Mouse (Mus musculus) stomach, postnatal 0 days (tissue): Measurements from ENCODE around the gene Klhl26. TPM values are rescaled to one million over a fixed set of nuclear protein-coding genes. Genes with fewer than 3 reads are reported as not detected.

ENCODE experiments used
- ATAC-seq: fragments of 200-750 bp; cut with Nextera tagmentation; 2 replicates; pipeline ENCODE4 v1.8.0; 2017; ENCODE audit not compliant: low FRiP score, low TSS enrichment
- DNase-seq: peaks from one replicate; pipeline ENCODE4 v3.0.0-alpha.2; 2016; ENCODE audit warnings: low spot score
- H3K27ac ChIP-seq: fragments of 300-500 bp; sonication (generic); replicated peaks from 2 replicates; pipeline ENCODE4 v1.5.1; 2014; ENCODE audit warnings: mild to moderate bottlenecking, control low read depth
- H3K27me3 ChIP-seq: fragments of 300-500 bp; sonication (generic); 2 replicates; pipeline ENCODE4 v1.6.1; 2014; ENCODE audit warnings: low read length; ENCODE audit not compliant: control insufficient read depth, insufficient read depth
- H3K36me3 ChIP-seq: fragments of 300-500 bp; sonication (generic); 2 replicates; pipeline ENCODE4 v1.6.1; 2014; ENCODE audit warnings: low read length, mixed read lengths; ENCODE audit not compliant: control insufficient read depth, insufficient read depth
- H3K4me1 ChIP-seq: fragments of 300-500 bp; sonication (generic); replicated peaks from 2 replicates; pipeline ENCODE4 v1.6.1; 2014; ENCODE audit warnings: antibody characterized with exemption; ENCODE audit not compliant: control insufficient read depth, insufficient read depth
- H3K4me2 ChIP-seq: fragments of 300-500 bp; sonication (generic); replicated peaks from 2 replicates; pipeline ENCODE4 v1.6.1; 2014; ENCODE audit warnings: low read depth, mild to moderate bottlenecking, control low read depth, moderate library complexity
- H3K4me3 ChIP-seq: fragments of 300-500 bp; sonication (generic); 2 replicates; pipeline ENCODE4 v1.5.1; 2014; ENCODE audit warnings: low read depth, low read length, control low read depth
- H3K9ac ChIP-seq: fragments of 300-500 bp; sonication (generic); 2 replicates; pipeline ENCODE4 v1.6.1; 2014; ENCODE audit warnings: mild to moderate bottlenecking, low read length, control low read depth, mixed read lengths
- H3K9me3 ChIP-seq: fragments of 300-500 bp; sonication (generic); 2 replicates; pipeline ENCODE4 v1.6.1; 2016; ENCODE audit warnings: low read length; ENCODE audit not compliant: control insufficient read depth
- CTCF ChIP-seq: IDR thresholded peaks from 2 replicates; pipeline ENCODE4 v1.5.1; 2016; ENCODE audit warnings: antibody characterized with exemption, low read depth, mild to moderate bottlenecking, moderate library complexity
- EP300 ChIP-seq: optimal IDR thresholded peaks from 2 replicates; pipeline ENCODE3; 2016; ENCODE audit warnings: antibody characterized with exemption
- WGBS: fragments of 180-500 bp; shearing (Covaris S2); extraction: QIAGEN DNeasy Blood & Tissue Kit; methylation state at CpG from one replicate; pipeline ENCODE4 v1.1.7; 2014; 5-methylcytosine and 5-hydroxymethylcytosine counted together
- polyA plus RNA-seq: library from polyadenylated mRNA; unstranded; fragments of >200 nt; fragmentation: Nextera tagmentation; extraction: Ambion mirVana; gene quantifications from 2 replicates; pipeline ENCODE4 v1.2.1, GENCODE M21; 2015

The Klhl26 gene
- polyA plus RNA-seq, 1 experiment from 2014 or later = 10.4 TPM

DNA sequence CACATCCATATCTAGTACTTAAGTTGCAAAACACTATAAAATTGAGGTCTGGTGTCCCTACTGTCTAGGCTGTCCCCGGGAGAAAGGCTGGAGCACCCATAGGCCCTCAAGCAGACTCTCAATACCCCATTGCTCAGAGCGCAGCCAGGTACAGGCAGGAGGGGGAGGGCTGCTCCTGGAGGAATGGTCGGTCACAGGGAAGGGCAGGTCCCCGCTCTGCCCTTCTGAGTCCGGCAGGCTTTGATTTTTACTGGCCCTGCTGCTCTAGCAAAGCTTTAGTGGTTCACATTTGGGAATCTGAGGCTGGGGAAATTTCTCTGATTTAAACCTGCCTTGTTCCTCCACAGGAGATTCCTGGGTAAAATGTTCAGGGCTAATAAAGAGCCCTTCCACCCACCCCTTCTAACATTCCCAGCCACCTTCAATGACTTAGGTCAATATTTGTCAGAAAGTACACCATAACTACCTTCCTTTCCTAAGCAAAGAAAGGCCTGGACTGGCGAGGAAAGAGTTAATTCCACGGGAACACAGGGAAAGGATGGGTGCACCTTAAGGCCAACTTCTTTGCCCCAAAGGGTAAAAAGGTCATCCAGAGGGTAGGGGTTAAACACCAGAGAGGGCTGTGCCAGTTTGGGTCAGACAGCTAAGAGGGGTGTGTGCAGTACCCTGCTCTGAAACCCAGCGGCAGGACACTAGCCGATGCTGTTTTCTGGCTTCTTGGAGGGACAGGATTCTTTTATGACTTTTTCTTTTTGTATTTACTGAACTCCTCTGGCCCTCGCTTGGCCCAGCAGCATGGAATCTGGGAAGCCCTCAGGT, 13.5 kb upstream of the Klhl26 start:
- H3K9ac ChIP-seq = no peak overlapping the region
- no peaks in the 10 kb centered on the region for H3K9me3 ChIP-seq
- no peak for ATAC-seq
- H3K4me3 ChIP-seq = no peak overlapping the region
- H3K27me3 ChIP-seq = peaks cover 51% of the 10 kb centered on the region
- H3K4me2 ChIP-seq = peak overlapping the region; percentile 55; the same call in 1 of the 2 replicates
- H3K36me3 ChIP-seq = no peaks in the 10 kb centered on the region
- no peak overlapping the region for H3K27ac ChIP-seq
- 31% methylated on average over 10 of the region's 10 CpGs for WGBS
- H3K4me1 ChIP-seq = 0 out of 2 replicates have a peak, but pooled peaks cover 4% of the 10 kb centered on the region
- no peak for DNase-seq
- no peak for TF ChIP-seq EP300
- TF ChIP-seq CTCF = no peak

DNA sequence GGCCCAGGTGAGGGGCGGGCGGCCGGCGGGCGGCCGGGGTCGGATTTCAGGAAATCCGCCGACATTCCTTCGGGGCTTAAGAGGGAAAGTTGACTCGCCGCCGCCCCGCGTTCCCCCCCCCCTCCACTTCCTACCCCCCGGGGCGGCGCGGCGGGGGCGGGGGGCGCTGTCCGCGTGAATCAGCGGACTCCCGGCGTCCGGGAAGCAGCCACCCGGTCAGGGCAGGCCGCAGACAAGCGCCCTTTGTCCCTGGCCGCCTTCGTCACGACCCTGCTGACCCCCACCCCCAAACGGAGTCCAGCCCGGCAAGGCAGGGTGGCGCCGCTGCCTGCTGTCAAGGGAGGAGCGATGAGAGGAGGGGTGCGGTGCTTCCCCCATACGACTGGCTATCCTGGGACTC, 12.8 kb upstream of the Klhl26 start:
- Histone ChIP-seq H3K9ac (no peak overlapping the region), H3K4me2 (peak overlapping the region; percentile 55), H3K9me3 (no peaks in the 10 kb centered on the region), H3K4me3 (peak overlapping the region; percentile 30), H3K36me3 (no peaks in the 10 kb centered on the region), H3K27me3 (peaks cover 46% of the 10 kb centered on the region), H3K4me1 (0 out of 2 replicates have a peak, but pooled peaks cover 4% of the 10 kb centered on the region), H3K27ac (no peak overlapping the region)
- TF ChIP-seq CTCF (no peak), EP300 (no peak)
- ATAC-seq = no peak
- peak; percentile 28 for DNase-seq
- 5% methylated on average over 29 of the region's 41 CpGs for WGBS

DNA sequence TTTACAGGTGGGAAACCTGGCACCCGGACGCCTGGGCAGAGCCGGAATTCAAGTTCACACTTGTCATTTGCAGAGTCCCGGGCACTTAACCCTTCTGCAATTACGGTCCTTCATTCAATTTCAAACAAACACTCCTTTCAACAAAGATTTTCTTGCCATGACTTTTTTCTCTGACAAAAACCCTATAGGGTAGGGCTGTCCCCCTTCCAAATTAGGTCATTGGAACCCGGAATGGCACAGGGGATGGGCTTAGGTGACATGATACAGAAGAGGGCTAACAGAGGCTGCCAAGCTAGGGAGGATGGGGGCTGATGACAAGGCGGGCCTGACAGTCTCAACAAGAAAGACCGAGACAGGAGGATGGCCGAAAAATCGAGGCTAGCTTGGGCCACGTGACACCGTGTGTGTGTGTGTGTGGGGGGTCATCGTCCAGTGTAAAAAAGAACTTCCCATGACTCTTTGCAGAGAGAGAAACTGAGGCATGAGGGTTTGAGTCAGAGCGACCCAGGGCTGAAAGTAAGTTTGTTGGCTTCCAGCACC, 12.2 kb upstream of the Klhl26 start:
- Histone ChIP-seq H3K4me2 (peak overlapping the region; percentile 55), H3K4me3 (peak overlapping the region; percentile 31), H3K4me1 (0 out of 2 replicates have a peak, but pooled peaks cover 4% of the 10 kb centered on the region), H3K27me3 (peaks cover 43% of the 10 kb centered on the region), H3K9ac (no peak overlapping the region), H3K9me3 (no peaks in the 10 kb centered on the region), H3K36me3 (no peaks in the 10 kb centered on the region), H3K27ac (no peak overlapping the region)
- ATAC-seq = no peak
- no peak for DNase-seq
- WGBS = 7% methylated on average over 14 of the region's 14 CpGs
- TF ChIP-seq CTCF = no peak
- no peak for TF ChIP-seq EP300

DNA sequence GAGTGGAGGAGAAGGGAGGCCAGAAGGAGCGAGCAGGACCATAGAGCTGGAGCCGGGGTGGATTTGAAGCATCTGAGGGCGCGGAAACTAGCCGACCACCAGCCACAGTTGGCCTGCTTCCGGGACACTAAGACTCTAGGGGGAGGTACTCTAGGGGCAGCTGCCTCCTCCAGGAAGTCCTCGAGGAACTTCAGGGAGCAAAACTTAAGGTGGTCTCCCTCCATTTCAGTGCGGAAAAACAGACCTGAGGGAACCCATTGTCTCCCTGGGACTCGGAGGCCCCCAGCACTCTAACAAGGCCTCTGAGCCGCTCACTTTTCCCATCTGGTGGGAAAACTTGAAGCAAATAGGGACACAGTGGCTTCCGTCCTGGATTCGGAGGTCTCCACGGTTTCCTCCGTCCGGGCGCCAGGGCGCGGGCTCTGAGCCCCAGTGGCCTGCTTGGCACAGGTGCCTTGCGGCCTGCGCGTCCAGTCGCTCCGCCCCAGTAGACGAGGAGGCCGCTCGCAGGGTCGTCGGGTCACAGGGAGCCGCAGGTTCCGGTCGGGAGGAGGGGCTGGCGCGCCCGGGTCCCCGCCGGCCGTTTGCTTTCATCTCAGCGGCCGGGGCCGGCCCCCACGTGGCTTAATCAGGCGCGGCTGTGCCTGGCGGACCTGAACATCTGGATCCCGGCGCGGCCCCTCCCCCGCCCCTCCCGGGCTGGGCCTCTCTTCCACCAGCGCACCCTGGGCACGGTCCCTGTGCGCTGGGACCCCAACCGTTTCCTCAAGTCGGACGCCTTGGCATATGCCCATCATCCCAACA, 11.4 kb upstream of the Klhl26 start:
- WGBS = 7% methylated on average over 55 of the region's 55 CpGs
- H3K27ac ChIP-seq = no peak overlapping the region
- peak overlapping the region; percentile 27; the same call in 1 of the 2 replicates for H3K9ac ChIP-seq
- no peak for TF ChIP-seq CTCF
- no peak for TF ChIP-seq EP300
- no peaks in the 10 kb centered on the region for H3K36me3 ChIP-seq
- no peaks in the 10 kb centered on the region for H3K9me3 ChIP-seq
- DNase-seq (peak; percentile 47), ATAC-seq (no peak)
- H3K4me1 ChIP-seq = 0 out of 2 replicates have a peak, but pooled peaks cover 4% of the 10 kb centered on the region
- peaks cover 35% of the 10 kb centered on the region; the same call in 1 of the 2 replicates for H3K27me3 ChIP-seq
- H3K4me2 ChIP-seq = peak overlapping the region; percentile 50
- peak overlapping the region; percentile 31 for H3K4me3 ChIP-seq

DNA sequence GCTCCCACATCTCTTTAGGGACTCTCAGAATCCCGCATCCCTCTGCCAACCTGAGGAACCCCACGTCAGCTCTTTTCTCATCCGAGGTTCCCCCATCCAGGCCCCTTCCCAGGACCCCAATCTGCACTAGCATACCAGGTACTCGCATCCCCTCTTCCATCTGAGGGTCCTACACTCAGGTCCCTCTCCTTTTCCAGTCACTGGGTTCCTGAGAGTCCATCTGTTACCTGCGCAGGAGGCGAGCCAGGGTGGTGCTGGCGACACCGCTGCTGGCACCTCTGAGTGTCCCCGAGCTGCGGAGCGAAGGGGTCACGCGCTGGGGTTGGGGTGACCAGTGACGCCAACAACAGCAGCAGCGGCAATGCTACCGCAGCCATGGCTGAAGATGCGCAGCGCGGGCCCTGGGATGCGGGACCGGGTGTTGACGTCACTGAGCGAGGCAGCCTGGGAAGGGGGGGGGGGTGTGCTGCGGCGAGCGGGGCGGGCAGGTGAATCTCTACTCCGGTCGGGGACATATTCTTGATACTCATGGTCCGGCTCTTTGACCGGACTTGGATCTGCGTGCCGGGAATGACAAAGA, 10.3 kb upstream of the Klhl26 start, which contains the start of gene Tmem59l:
Gene Tmem59l (minus strand): TSS at position 418 of the 580 bp plus-strand sequence.
- peaks cover 24% of the 10 kb centered on the region; the same call in 1 of the 2 replicates for H3K27me3 ChIP-seq
- 0 out of 2 replicates have a peak, but pooled peaks cover 4% of the 10 kb centered on the region for H3K4me1 ChIP-seq
- ATAC-seq = no peak
- peak within 1 kb of the TSS; percentile 31 for H3K4me3 ChIP-seq
- H3K36me3 ChIP-seq = no peaks in the 10 kb centered on the region
- TF ChIP-seq CTCF (no peak), EP300 (no peak)
- no peak for DNase-seq
- no peak within 1 kb of the TSS for H3K27ac ChIP-seq
- H3K9ac ChIP-seq = no peak within 1 kb of the TSS
- no peaks in the 10 kb centered on the region for H3K9me3 ChIP-seq
- 13% methylated on average over 33 of the region's 33 CpGs for WGBS
- H3K4me2 ChIP-seq = peak within 1 kb of the TSS; percentile 50
